Mouse (Mus musculus): Measurements from ENCODE around the gene Hoxa2.

GRCm38 (mm10) chr6:52169499-52170165 is 5.0 kb upstream of the Hoxa2 start:
- TF ChIP-seq ETS1 (IDR thresholded peaks at IDR 0.05; ENCODE audit: low read depth, low read length), result no peak
- TF ChIP-seq POLR2A (IDR thresholded peaks at IDR 0.05; ENCODE audit: control insufficient read depth in 1 of 2, insufficient read depth in 1 of 2, low read depth in 1 of 2, low read length in 2 of 2, poor library complexity in 1 of 2), result no peak

All from MEL (cell line).